Mouse (Mus musculus) embryo, embryonic 9.5 days (tissue): ENCODE results near the gene Gm44596.

ENCODE experiments used
- DNase-seq: peaks from one replicate; pipeline ENCODE4 v3.0.0-alpha.2; 2017; ENCODE audit errors: extremely low spot score

The Gm44596 gene

GRCm38 (mm10) chr6:128429300-128429699, 54.0 kb downstream of the Gm44596 start:
- no peak for DNase-seq

DNA sequence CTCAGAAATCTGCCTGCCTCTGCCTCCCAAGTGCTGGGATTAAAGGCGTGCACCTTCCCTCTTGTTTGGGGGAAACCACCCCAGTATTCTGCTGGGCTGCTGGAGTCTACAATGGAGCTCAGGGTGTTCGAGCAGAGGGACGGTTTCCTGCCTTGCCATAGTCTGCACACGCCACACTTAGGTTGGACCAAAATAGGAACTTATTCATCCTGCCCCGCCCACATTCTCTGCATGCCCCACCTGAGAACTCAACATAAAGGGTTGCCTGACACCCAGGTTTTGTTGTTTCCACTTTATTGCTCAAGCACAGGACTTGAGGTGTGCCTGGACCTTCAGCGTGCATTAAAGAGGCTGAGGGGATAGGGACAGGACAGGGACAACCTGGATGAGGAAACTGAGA, 54.5 kb downstream of the Gm44596 start:
- DNase-seq: no peak

- no peak for DNase-seq
Observed at GRCm38 (mm10) chr6:128432356-128432915, 57.1 kb downstream of the Gm44596 start.

GRCm38 (mm10) chr6:128433566-128433965, 58.3 kb downstream of the Gm44596 start:
- DNase-seq: no peak

DNA sequence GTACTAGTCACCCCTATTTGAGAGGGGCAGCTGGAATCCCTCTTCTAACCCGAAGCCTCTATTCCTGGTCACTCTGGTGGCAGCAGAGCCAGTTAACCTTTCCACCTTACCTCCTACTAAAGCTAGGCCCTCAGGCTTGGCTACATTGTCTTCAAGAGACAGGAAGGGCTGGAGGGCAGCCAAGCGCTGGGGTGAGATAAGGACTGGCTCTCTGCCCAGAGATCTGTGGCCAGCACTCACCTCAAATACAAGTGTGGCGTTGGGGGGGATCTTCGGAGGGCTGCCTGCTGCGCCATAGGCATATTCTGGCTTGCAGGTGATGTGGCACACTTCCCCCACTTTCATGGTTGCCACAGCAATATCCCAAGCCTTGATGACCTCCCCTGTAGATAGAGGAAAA, 60.2 kb downstream of the Gm44596 start:
- no peak for DNase-seq

DNA sequence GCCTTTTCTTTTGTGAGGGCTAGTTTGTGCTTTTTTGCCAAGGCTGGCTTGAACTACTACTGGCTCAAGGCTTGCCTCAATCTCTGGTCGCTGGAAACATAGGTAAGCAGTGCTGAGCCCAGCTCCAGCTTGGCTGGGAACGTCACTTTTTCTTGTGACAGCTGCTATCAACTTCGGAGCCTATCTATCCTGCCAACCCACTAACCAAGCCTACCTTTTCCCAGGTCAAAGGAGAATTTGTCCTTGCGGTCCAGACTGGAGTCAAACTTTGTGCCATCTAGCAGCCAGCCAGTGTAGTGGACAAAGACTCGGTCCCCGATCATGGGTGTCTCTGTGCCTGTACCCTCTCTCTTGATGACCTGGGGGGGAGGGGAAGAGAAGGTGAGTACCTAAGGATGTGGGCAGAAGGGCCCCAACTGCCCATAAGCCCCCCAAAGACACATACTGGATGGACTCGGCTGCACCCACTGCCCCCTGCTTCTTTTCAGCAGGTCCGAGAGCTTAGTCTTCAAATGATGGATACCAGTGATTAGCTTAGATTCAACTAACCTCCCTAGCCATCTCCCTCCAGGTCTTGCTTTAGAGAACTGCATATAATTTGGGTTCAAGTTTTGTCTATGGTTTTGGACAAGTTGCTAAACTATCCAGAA, 61.2 kb downstream of the Gm44596 start:
- DNase-seq: no peak

GRCm38 (mm10) chr6:128437288-128437687, 62.0 kb downstream of the Gm44596 start:
- no peak for DNase-seq

GRCm38 (mm10) chr6:128437731-128438316, 62.5 kb downstream of the Gm44596 start:
- peak; percentile 79 for DNase-seq

DNA sequence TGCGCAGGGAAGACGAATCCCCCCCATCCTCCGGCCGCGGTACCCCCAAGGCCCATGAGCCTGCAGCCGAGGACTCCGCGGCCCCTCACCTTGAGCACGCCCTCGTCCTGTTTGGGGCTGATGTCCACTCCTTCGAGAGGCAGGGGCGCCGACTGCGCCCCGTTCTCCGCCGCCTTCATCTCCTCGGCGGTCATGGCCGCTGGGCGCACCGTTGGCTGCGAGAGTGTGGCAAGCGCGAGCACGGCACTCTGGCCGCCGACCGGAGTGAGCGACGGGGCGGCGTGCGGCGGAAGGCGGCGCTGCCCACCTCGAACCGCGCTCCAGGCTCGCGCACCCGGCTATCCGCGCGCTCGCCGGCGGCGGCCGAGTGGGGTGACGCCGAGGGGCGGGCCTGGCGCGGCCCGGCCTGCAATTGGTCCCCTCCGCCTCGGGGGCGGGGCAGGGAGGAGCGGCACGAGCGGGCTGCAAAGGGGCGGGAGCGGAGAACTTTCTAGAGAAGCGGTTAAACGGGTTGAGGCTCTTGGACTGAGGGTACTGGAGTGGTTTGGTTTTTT, 63.1 kb downstream of the Gm44596 start, which contains the start of gene Fkbp4:
Gene Fkbp4 (minus strand): TSS at position 361 of the 554 bp plus-strand sequence.
- peak; percentile 93 for DNase-seq

DNA sequence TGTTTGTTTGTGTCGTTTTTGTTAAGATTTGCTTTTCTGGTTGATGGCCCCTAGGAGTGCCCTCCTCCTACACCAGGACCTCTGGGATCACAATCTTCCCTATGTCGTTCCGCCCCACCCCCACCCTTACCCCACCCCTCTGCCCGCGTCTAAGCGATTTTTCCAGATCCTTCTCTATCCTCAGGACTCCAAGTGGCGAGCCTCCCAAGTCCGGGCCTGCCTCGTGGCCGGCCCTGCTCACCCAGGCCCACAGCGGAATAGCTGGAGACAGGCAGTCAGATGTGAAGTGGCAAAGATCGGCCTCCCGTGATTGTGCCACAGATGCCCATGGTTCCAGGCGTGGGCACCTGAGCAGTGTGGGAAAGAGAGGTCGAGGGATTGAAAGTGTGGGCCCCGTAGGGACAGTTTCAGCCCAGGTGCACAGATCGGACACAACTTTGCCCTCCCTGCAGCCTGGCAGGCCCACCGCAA, 63.6 kb downstream of the Gm44596 start:
- DNase-seq: no peak

- DNase-seq: no peak
Observed at GRCm38 (mm10) chr6:128440238-128440637, 64.9 kb downstream of the Gm44596 start.

DNA sequence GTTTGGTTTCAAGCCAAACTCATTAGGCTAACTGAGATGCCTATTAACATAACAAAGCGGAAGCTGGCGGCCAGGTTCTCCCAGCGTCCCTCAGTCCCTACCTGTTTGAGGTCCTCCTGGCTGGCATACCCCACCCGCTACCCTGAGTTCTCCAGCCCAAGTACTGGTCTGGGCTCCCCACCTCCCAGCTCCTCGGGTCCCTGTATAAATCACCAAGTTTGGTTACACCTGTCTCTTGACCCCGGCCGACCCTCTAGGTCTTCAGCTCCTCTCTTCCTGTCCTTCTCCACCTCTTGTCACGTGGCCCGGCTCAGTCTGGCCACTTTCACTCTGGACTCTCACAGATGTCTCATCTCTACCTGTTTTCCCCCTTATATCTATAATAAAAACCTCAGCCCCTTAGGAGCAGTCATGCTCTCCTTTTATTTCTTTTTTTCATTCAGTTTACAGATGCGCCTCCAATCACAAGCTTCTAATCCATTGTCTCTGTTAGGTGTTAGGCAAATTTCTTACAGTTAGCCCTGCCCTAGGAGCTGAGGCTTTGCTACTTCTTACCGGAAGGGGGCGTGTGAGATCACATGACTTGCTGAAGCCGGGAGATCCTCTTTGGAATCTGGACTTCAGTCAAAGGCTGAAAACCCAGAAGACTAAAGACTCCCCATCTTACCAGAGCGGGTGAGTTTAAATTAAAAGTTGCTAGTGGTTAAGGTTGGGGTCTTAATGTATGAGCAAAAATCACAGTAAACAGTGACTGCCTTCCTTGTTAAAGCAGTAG, 70.6 kb downstream of the Gm44596 start:
- DNase-seq: peak; percentile 66

DNA sequence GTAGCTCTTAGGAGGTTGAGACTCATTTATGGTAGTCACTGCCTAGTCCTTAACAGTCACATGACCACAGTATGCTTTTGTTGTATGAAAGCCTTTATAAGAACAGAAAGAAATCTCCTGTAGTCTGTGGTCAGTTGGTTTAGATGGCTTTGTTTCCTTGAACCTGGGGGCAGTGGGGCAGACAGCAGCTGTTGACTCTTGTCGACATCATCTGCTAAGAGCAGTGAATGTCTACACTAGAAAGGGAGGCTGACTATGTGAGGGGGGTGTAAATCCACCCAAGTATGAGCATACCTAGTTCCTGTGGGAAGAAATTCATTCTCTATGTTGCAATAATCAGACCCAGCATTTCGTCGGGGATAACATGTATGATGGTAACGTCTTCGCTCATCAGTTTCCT, 71.8 kb downstream of the Gm44596 start:
- DNase-seq: no peak

DNA sequence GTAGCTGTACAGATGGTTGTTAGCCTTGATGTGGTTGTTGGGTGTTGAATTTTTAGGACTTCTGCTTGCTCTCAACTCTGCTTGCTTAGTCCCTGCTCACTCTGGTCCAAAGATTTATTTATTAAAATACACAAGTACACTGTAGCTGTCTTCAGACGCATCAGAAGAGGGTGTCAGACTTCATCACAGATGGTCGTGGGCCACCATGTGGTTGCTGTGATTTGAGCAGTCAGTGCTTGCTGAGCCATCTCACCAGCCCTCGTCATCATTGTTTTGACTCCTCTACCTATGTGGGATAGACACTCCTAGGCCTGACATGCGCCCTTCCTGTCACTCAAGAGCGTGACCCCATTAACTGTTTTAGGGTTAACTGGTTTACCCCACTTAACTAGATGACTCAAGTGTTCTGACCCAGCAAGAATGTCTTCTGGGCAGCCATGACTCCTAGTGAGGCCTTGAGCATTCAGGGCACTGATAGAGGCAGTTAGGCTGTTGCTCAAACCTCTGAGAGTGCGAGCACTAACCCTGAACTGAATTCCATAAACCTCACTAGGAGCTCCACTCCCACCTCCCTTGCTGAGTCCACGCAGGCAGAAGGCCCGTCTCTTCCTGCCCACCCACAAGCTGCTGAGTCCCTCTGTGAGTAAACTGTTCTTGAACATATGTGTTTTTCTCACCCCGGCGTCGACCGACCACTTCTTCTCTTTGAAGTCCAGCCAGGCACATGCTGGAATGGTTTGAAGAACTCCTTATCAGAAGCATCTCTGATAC, 80.7 kb downstream of the Gm44596 start:
- DNase-seq: no peak
